Mouse (Mus musculus) mouse trophoblast stem cell (cell line): ENCODE data around the gene Vmn2r109.
"Not testable (repeated sequence)": the region's sequence is repeated elsewhere in the genome, so short reads cannot be mapped to it uniquely, and the experiment has no call there.

Source experiments
- in situ Hi-C, 2 experiments: fragments of 300-500 bp; cut with MseI, MboI; formaldehyde crosslinking; loops; 2 replicates in 1 of 2; 3 replicates in 1 of 2; pipeline ENCODE4 v1.15.1; 2025

Gene Vmn2r109

DNA sequence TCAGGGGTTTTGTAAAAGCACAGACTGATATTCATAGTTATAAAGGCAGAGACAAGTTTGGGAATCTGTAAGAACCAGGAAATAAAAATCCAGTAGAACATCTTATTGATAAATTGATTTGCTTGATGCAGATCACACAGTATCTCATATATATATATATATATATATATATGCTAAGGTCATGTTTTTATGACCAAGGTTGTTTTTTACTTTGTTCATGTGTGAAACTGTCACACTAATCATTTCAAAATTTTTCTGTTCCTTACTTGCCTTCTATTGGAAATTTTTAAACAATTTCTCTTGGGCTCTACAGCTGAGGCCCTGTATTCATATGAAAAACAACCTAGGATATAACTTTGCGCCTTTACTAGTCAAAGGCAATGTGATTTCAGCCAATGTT, at the start of gene Vmn2r109:
Gene Vmn2r109 (minus strand): TSS at position 101 of the 400 bp plus-strand sequence.
- in situ Hi-C loops, result no loop called here

DNA sequence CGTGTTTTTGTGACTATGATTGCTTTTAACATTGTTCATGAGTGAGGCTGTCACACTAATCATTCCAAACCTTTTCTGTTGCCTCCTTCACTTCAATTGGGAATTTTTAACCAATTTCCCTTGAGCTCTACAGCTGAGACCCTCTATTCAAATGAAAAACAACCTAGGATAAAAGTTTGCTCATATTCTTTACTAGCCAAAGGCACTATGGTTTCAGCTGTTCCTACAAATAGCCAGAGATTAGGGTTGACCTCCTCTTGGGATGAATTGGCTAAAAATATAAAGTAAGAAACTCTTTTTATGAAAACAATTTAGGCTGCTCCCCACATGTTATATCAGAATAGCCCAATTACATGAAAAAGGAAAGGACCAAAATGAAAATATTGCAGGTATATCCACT, 31.8 kb upstream of the Vmn2r109 start, which contains the start of gene Vmn2r110:
Gene Vmn2r110 (minus strand): TSS at position 101 of the 400 bp plus-strand sequence.
- in situ Hi-C loops, result no loop called here

DNA sequence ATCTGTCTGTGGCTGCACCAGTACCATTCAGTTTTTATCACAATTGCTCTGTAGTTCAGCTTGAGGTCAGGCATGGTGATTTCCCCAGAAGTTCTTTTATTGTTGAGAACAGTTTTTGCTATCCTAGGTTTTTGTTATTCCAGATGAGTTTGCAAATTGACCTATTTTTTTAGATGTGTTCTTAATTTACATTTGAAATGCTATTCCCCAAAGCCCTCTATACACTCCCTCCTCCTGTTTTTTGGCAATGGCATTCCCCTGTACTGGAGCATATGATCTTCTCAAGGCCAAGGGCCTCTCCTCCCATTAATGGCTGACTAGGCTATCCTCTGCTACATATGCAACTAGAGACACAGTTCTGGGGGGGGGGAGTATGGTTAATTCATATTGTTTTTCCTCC, 56.3 kb downstream of the Vmn2r109 start:
- in situ Hi-C loops, result not testable (repeated sequence)

- in situ Hi-C loops, result no loop called here
Measured at GRCm38 (mm10) chr17:20497858-20498257, 66.7 kb downstream of the Vmn2r109 start, which contains the start of gene Vmn1r225. Gene Vmn1r225, plus strand, starts transcription at chr17:20498158.
